Comparison of ENCODE assay signal across 28 mouse cellular contexts in the genomic region with DNA sequence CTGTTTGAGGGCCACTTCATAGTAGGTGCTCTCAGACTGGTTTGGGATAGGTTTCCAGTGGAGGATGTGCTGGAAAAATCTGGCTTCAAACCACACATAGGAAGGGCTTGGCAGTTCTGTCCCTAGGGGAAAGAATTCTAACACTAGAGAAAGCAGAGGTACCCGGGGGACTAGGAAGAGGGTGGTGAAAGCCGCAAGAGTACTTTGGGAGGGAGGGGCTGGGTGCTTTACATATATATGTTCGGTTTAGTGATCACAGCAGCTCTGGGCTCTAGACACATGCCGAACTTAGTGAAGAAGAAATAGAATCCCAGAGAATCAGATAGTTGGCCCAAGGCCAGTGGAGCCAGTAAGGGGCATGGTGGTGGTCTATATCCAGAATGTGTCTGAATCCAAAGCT. TPM values are rescaled to one million over a fixed set of nuclear protein-coding genes. Genes with fewer than 3 reads are reported as not detected.
DNase-seq lines count a peak whose midpoint lies in the region; ATAC-seq and TF ChIP-seq lines count a peak whose summit lies in the region.
"Had no signal": no experiment of that assay in that cellular context is flagged by ENCODE, and none has a peak within 500 bp of the region (broad histone marks: within the 10 kb centered on the region; RNA-seq: fewer than 3 reads in every experiment).

No protein-coding gene starts in this region.

- no peak for ATAC-seq in liver, embryonic 15.5 days (ENCODE audit: insufficient read depth)
- no peak for ATAC-seq in intestine, postnatal 0 days
- ATAC-seq: forebrain, embryonic 16.5 days; intestine, embryonic 16.5 days had no signal

- peaks cover 16 to 84% of the 10 kb centered on the region in 2 experiments for H3K4me1 ChIP-seq in CH12.LX (ENCODE audit: control insufficient read depth in 1 of 2, insufficient read depth in 2 of 2)
- no peaks in the 10 kb centered on the region for H3K4me1 ChIP-seq in brown adipose tissue, adult 24 weeks (ENCODE audit: control insufficient read depth, insufficient read depth, insufficient read length, low read length)
- peaks cover 8% of the 10 kb centered on the region; the same call in 1 of the 2 replicates for H3K4me1 ChIP-seq in liver, embryonic 15.5 days (replicated peaks)
- H3K4me1 ChIP-seq in intestine, postnatal 0 days (replicated peaks; ENCODE audit: control insufficient read depth, insufficient read depth, low read length), result no peaks in the 10 kb centered on the region

- WGBS in liver, embryonic 15.5 days (ENCODE audit: insufficient replicate concordance), result 68% methylated on average over 4 of the region's 4 CpGs
- 80% methylated on average over 4 of the region's 4 CpGs for WGBS in intestine, postnatal 0 days

- peaks cover 14 to 38% of the 10 kb centered on the region in 2 experiments for H3K36me3 ChIP-seq in CH12.LX (replicated peaks in 1 of 2; ENCODE audit: control insufficient read depth in 1 of 2, insufficient read depth in 1 of 2, low read length in 1 of 2)
- H3K36me3 ChIP-seq in liver, embryonic 15.5 days (replicated peaks), result no peaks in the 10 kb centered on the region
- H3K36me3 ChIP-seq in intestine, postnatal 0 days (ENCODE audit: control insufficient read depth, insufficient read depth), result no peaks in the 10 kb centered on the region
- H3K36me3 ChIP-seq: embryonic facial prominence, embryonic 10.5 days; hindbrain, embryonic 15.5 days; kidney, embryonic 15.5 days; limb, embryonic 15.5 days; neural tube, embryonic 12.5 days had no signal

- H3K79me2 ChIP-seq in CH12.LX (replicated peaks; ENCODE audit: control insufficient read depth, extremely low read depth, insufficient read depth, poor library complexity, severe bottlenecking), result no peaks in the 10 kb centered on the region

- in situ Hi-C loops in CH12.LX (cut with MboI; ENCODE audit: low pct_ligation_motif_present, low pct_unique_long_range_greater_than_20kb, low sequenced_read_pairs), result no loop called here

- no peak for TF ChIP-seq RAD21 in CH12.LX (IDR thresholded peaks at IDR 0.05; ENCODE audit: low read depth, low read length)

- no peak for TF ChIP-seq POLR2A in CH12.LX (IDR thresholded peaks at IDR 0.05; ENCODE audit: low read depth, low read length)

- H3K27me3 ChIP-seq in CH12.LX (replicated peaks), result no peaks in the 10 kb centered on the region
- H3K27me3 ChIP-seq in liver, embryonic 15.5 days, result peaks cover 42% of the 10 kb centered on the region
- H3K27me3 ChIP-seq in intestine, postnatal 0 days (replicated peaks; ENCODE audit: control insufficient read depth, insufficient read depth, low read length), result peaks cover 24% of the 10 kb centered on the region

- dilution Hi-C loops in CH12.LX (cut with MboI; ENCODE audit: extremely low pct_ligation_motif_present, extremely low pct_unique_long_range_greater_than_20kb, low sequenced_read_pairs), result no loop called here

- no peak overlapping the region for H3K9ac ChIP-seq in CH12.LX (ENCODE audit: insufficient read depth, low read depth)
- H3K9ac ChIP-seq in liver, embryonic 15.5 days, result no peak overlapping the region
- H3K9ac ChIP-seq in intestine, postnatal 0 days (ENCODE audit: low read depth, low read length), result no peak overlapping the region
- H3K9ac ChIP-seq: hindbrain, embryonic 15.5 days; kidney, embryonic 15.5 days; limb, embryonic 15.5 days; neural tube, embryonic 12.5 days had no signal

- TF ChIP-seq EP300 in CH12.LX (IDR thresholded peaks at IDR 0.05; ENCODE audit: low read length), result no peak

- H3K4me2 ChIP-seq in CH12.LX (ENCODE audit: insufficient read depth, low read depth, poor library complexity, severe bottlenecking), result peak overlapping the region; percentile 89; the same call in 1 of the 2 replicates
- H3K4me2 ChIP-seq in liver, embryonic 15.5 days, result peak overlapping the region; percentile 29
- H3K4me2 ChIP-seq in intestine, postnatal 0 days (replicated peaks; ENCODE audit: low read depth), result no peak overlapping the region
- H3K4me2 ChIP-seq: hindbrain, embryonic 15.5 days; kidney, embryonic 15.5 days; limb, embryonic 15.5 days; neural tube, embryonic 12.5 days had no signal

- DNase-seq in lung, postnatal 36 days, result peak; percentile 14
- no peak for DNase-seq in lung, adult 18-20 months
- no peak for DNase-seq in CH12.LX (ENCODE audit: extremely low read depth)
- DNase-seq in cerebellum, adult 11 months, result no peak
- DNase-seq in left cerebral cortex, postnatal 10 days (ENCODE audit: extremely low spot score in 1 of 2, low spot score in 2 of 2), result no peak
- DNase-seq: adrenal gland, postnatal 14 days; cerebellum, adult 11-12 months; cerebellum, postnatal 10 days; heart, postnatal 4 days; kidney, postnatal 4 days; layer of hippocampus, adult 9-11 months; left cerebral cortex, postnatal 4 days; lung, postnatal 10 days; midbrain, embryonic 14.5 days; right cerebral cortex, postnatal 14 days had no signal

- H3K4me3 ChIP-seq in CH12.LX (replicated peaks in 1 of 3; ENCODE audit: low read depth in 2 of 3, low read length in 2 of 3, poor library complexity in 1 of 3), result no peak overlapping the region
- peak overlapping the region; percentile 64 for H3K4me3 ChIP-seq in brown adipose tissue, adult 24 weeks (ENCODE audit: insufficient read depth, low read depth, low read length)
- no peak overlapping the region for H3K4me3 ChIP-seq in liver, embryonic 15.5 days (replicated peaks)
- H3K4me3 ChIP-seq in intestine, postnatal 0 days (ENCODE audit: low read depth, low read length), result no peak overlapping the region
- H3K4me3 ChIP-seq: embryonic facial prominence, embryonic 10.5 days; hindbrain, embryonic 15.5 days; kidney, embryonic 15.5 days; limb, embryonic 15.5 days; neural tube, embryonic 12.5 days had no signal

- no peak overlapping the region for H3K27ac ChIP-seq in CH12.LX (ENCODE audit: insufficient read depth, low read depth)
- peak overlapping the region; percentile 84 for H3K27ac ChIP-seq in brown adipose tissue, adult 24 weeks (replicated peaks; ENCODE audit: low read depth, low read length)
- no peak overlapping the region for H3K27ac ChIP-seq in liver, embryonic 15.5 days (replicated peaks)
- H3K27ac ChIP-seq in intestine, postnatal 0 days (ENCODE audit: low read depth, low read length), result no peak overlapping the region
- H3K27ac ChIP-seq: embryonic facial prominence, embryonic 10.5 days; hindbrain, embryonic 15.5 days; kidney, embryonic 15.5 days; limb, embryonic 15.5 days; neural tube, embryonic 12.5 days had no signal

- intact Hi-C loops in left cerebral cortex, postnatal 10 days (cut with DNase I), result no loop called here

- TF ChIP-seq CTCF in CH12.LX (conservative IDR thresholded peaks at IDR 0.05 in 1 of 2, IDR thresholded peaks at IDR 0.05 in 1 of 2; ENCODE audit: low read depth in 2 of 2, low read length in 2 of 2), result no peak
- no peak for TF ChIP-seq CTCF in intestine, postnatal 0 days (IDR thresholded peaks at IDR 0.05; ENCODE audit: low read depth)

- H3K9me3 ChIP-seq in CH12.LX (replicated peaks; ENCODE audit: low read length), result no peaks in the 10 kb centered on the region
- no peaks in the 10 kb centered on the region for H3K9me3 ChIP-seq in liver, embryonic 15.5 days (replicated peaks)
- no peaks in the 10 kb centered on the region for H3K9me3 ChIP-seq in intestine, postnatal 0 days (ENCODE audit: control insufficient read depth)
- H3K9me3 ChIP-seq: embryonic facial prominence, embryonic 10.5 days; hindbrain, embryonic 15.5 days; kidney, embryonic 15.5 days; limb, embryonic 15.5 days; neural tube, embryonic 12.5 days had no signal

TF ChIP-seq in CH12.LX, 34 proteins besides CTCF, POLR2A, EP300 and RAD21:
- TF ChIP-seq USF1 (IDR thresholded peaks at IDR 0.05; ENCODE audit: low read depth, low read length) (no peak), MAZ (IDR thresholded peaks at IDR 0.05; ENCODE audit: low read depth, low read length) (no peak), MYC (IDR thresholded peaks at IDR 0.05; ENCODE audit: low read depth, low read length) (no peak), TBP (conservative IDR thresholded peaks at IDR 0.05; ENCODE audit: low read depth, low read length) (no peak), ZKSCAN1 (IDR thresholded peaks at IDR 0.05; ENCODE audit: borderline replicate concordance, low read depth, low read length) (no peak)

RNA-seq across cellular contexts. Expression of gene Il10ra, which starts 1.9 kb away (rescaled TPM):
- total RNA-seq in CH12.LX (2012; rRNA removed), result 3.4 and 3.9 TPM in 2 replicates
- 3.1 and 3.7 TPM in 2 replicates for total RNA-seq in CH12.LX (2014; rRNA removed)
- 4.5 and 5.1 TPM in 2 replicates for polyA plus RNA-seq in CH12.LX (2012; ENCODE audit: insufficient read length, low read depth)
- 1.8 TPM in 2 replicates for polyA plus RNA-seq in brown adipose tissue, adult 24 weeks (2012; ENCODE audit: insufficient read depth, insufficient read length, missing spikeins)
- polyA plus RNA-seq in liver, embryonic 15.5 days (2015; fragmentation: Nextera tagmentation; extraction: Ambion mirVana), result 1.9 and 2.4 TPM in 2 replicates
- 1 to 10 TPM; 2.2 to 2.4 TPM for total RNA-seq in left cerebral cortex, postnatal 10 days (2021)
- polyA plus RNA-seq in intestine, postnatal 0 days (2015; fragmentation: Nextera tagmentation; extraction: Ambion mirVana), result 1.2 TPM in 2 replicates

RNA-seq across cellular contexts. Expression of gene Tmprss13, which starts 51.8 kb away (rescaled TPM):
- total RNA-seq in CH12.LX (2012; rRNA removed) (not detected in 2 replicates), CH12.LX (2014; rRNA removed) (not detected in 2 replicates)
- not detected in 2 replicates for polyA plus RNA-seq in CH12.LX (2012; ENCODE audit: insufficient read length, low read depth)
- polyA plus RNA-seq in brown adipose tissue, adult 24 weeks (2012; ENCODE audit: insufficient read depth, insufficient read length, missing spikeins), result not detected in 2 replicates
- not detected in 2 replicates for polyA plus RNA-seq in liver, embryonic 15.5 days (2015; fragmentation: Nextera tagmentation; extraction: Ambion mirVana)
- total RNA-seq in left cerebral cortex, postnatal 10 days (2021), result not detected
- polyA plus RNA-seq in intestine, postnatal 0 days (2015; fragmentation: Nextera tagmentation; extraction: Ambion mirVana), result 0.04 TPM in 1 of 2 replicates, not detected in the other
- total RNA-seq: left cerebral cortex, adult 18-20 months; left cerebral cortex, postnatal 4 days; megakaryocyte-erythroid progenitor cell, adult 5-6 weeks had no signal
- polyA plus RNA-seq: cortical plate, adult 2 months; forebrain, embryonic 16.5 days; hindbrain, embryonic 15.5 days had no signal
